Mouse (Mus musculus) embryonic fibroblast, embryonic 13.5 days (primary cell): ENCODE measurements at regions not wholly inside any gene's neighbourhood (a gene's known extent, or its start where the extent isn't known, plus 50 kb on each side); places are given as distances from the start of the nearest gene placed in this dataset.

Experiments used
- CTCF ChIP-seq: IDR thresholded peaks from 2 replicates; pipeline ENCODE4 v1.5.1; 2011; ENCODE audit warnings: mild to moderate bottlenecking, control low read depth, low read length, moderate library complexity, borderline replicate concordance; ENCODE audit not compliant: insufficient read depth
- POLR2A ChIP-seq: IDR thresholded peaks from 2 replicates; pipeline ENCODE4 v1.6.1; 2011; ENCODE audit warnings: low read depth, mild to moderate bottlenecking, control low read depth, low read length, moderate library complexity

DNA sequence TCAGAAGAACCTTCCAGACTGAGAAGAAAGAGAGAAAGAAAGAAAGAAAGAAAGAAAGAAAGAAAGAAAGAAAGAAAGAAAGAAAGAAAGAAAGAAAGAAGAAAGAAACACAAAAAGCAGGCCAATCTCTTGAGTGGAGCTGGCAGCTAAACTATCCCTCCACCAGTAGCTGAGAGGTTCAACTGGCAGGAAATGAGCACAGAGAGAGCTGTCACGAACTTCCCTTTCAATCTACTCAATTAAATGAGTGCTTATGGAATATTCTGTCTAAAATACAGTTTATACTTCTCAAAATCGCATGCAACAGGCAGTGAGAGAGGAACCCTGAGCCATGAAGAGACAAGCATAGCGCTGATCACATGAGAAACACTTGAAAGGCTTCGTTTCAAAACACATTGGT lies 168.5 kb upstream of the Klf3 start:
- no peak for TF ChIP-seq CTCF
- no peak for TF ChIP-seq POLR2A
